Mouse (Mus musculus) G1E (cell line): ENCODE measurements around the gene 4933407L21Rik. TPM values are rescaled to one million over a fixed set of nuclear protein-coding genes. Genes with fewer than 3 reads are reported as not detected.

ENCODE experiments used
- ATAC-seq: 2 replicates; pipeline ENCODE4 v1.8.0; 2016; ENCODE audit warnings: mild to moderate bottlenecking; ENCODE audit not compliant: insufficient number of reproducible peaks, poor library complexity, low FRiP score, severe bottlenecking; ENCODE audit errors: extremely low read depth
- DNase-seq: peaks from one replicate; pipeline ENCODE4 v3.0.0; 2012; ENCODE audit warnings: low spot score
- H3K27me3 ChIP-seq: 2 replicates; pipeline ENCODE4 v1.6.1; 2012; ENCODE audit warnings: mild to moderate bottlenecking, low read length, inconsistent platforms; ENCODE audit not compliant: insufficient read depth
- H3K36me3 ChIP-seq: replicated peaks from 2 replicates; pipeline ENCODE3; 2012; ENCODE audit warnings: mild to moderate bottlenecking, inconsistent platforms
- H3K4me1 ChIP-seq: 2 replicates; pipeline ENCODE4 v1.6.1; 2012; ENCODE audit warnings: low read depth, low read length, inconsistent platforms, mixed read lengths; ENCODE audit not compliant: insufficient read depth
- H3K4me3 ChIP-seq: 2 replicates; pipeline ENCODE4 v1.5.1; 2012; ENCODE audit warnings: low read depth, mild to moderate bottlenecking, inconsistent platforms, low read length, moderate library complexity, mixed read lengths
- H3K9me3 ChIP-seq: replicated peaks from 2 replicates; pipeline ENCODE4 v1.6.1; 2012; ENCODE audit warnings: inconsistent platforms
- CTCF ChIP-seq: IDR thresholded peaks from 2 replicates; pipeline ENCODE4 v1.5.1; 2012; ENCODE audit warnings: low read depth, low read length, inconsistent platforms, mixed read lengths
- GATA1 ChIP-seq: IDR thresholded peaks from 2 replicates; pipeline ENCODE4 v1.6.1; 2012; ENCODE audit warnings: borderline replicate concordance, low read length, inconsistent platforms, mixed read lengths
- GATA2 ChIP-seq: IDR thresholded peaks from 2 replicates; pipeline ENCODE4 v1.6.1; 2012; ENCODE audit warnings: low read depth, low read length, inconsistent platforms, borderline replicate concordance
- POLR2AphosphoS5 ChIP-seq: IDR thresholded peaks from 2 replicates; pipeline ENCODE4 v1.6.1; 2012; ENCODE audit warnings: low read depth, low read length, inconsistent platforms; ENCODE audit not compliant: insufficient replicate concordance
- TAL1 ChIP-seq: conservative IDR thresholded peaks from 2 replicates; pipeline ENCODE4 v1.6.1; 2012; ENCODE audit warnings: low read depth, low read length, inconsistent platforms, mixed read lengths
- polyA plus RNA-seq: library from polyadenylated mRNA; stranded (reverse); fragments of >175 nt; gene quantifications from 2 replicates; pipeline ENCODE4 v1.2.3, GENCODE M21; 2012
- total RNA-seq, 2 experiments: library from RNA; stranded (forward) in 1 of 2; stranded (reverse) in 1 of 2; fragments of 200-1000 nt in 1 of 2; fragments of >200 nt in 1 of 2; fragmentation: Nextera tagmentation in 1 of 2; gene quantifications; 2 replicates each; pipeline ENCODE4 v1.2.3; 2014 to 2017

4933407L21Rik gene
- total and polyA plus RNA-seq, 3 experiments, result 0.05 TPM; not detected in 2

DNA sequence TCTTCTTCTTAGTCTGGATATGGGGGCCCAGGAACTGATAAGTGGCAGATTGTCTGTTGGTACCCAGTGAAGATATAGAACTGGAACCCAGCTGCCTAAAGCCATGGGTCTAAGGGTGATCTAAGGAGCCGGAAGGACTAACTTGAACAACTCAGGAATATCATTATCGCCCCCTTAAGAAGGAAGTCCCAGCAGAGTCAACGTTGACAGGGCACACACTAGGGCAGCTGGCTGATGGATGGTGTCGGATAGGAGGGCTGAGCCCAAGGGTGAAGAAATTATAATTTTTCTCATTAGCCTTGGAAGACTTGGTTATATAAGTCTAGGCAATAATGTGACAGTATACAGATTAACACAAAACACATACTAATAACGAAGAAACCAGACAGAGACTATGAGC, 32.2 kb upstream of the 4933407L21Rik start:
- TF ChIP-seq TAL1, result no peak
- no peak for TF ChIP-seq GATA1
- TF ChIP-seq CTCF, result no peak
- no peak for TF ChIP-seq POLR2AphosphoS5
- Histone ChIP-seq H3K4me3 (peak overlapping the region; percentile 75; the same call in 1 of the 2 replicates), H3K4me1 (peaks cover 66% of the 10 kb centered on the region), H3K36me3 (peaks cover 18% of the 10 kb centered on the region), H3K27me3 (peaks cover under 1% of the 10 kb centered on the region; the same call in 1 of the 2 replicates), H3K9me3 (peaks cover 5% of the 10 kb centered on the region)
- DNase-seq, result no peak
- no peak for ATAC-seq

DNA sequence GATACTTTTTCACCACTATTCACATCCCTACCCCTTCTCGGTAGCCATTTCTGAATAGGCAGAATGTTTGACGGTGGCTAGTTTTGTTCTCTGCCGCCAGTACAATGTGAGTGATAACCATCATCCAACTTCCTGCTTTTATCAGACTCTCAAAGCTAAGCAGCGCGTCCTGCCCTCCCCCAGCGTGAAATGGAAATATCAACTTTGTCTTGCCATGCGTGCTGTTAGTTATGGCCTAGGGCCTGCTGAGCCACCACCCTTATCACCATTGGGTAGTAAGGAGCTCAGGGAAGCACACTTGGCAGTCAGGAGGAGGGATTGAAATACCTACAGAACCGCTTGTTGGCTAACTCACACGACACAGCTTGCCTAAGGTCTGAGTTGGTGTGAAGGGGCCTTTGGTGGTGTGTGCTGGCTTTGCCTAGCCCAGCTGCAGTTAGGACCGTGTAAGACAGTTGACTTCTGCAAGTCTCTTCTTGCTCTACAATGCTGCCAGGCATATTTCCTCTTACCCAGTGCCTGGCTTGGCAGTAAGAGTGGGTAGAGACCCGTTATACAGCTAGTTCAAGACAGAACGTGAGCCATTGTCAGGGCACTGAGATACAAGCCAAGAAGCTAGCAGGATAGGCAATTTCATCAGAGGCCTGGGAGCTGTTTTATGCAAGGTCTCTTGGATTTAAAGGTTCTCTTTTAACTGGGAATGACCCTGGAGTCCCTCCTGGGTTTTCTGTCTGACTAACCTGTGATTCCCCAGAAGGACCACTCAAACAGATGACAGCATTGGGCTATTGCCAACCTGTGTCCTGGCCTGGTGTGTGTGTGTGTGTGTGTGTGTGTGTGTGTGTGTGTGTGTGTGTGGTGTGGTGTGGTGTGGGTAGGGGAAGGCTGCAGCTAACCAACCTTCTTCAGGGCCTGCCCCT, 31.2 kb upstream of the 4933407L21Rik start:
- ATAC-seq (peak; percentile 76), DNase-seq (peak; percentile 59)
- peaks cover 21% of the 10 kb centered on the region for H3K36me3 ChIP-seq
- H3K4me1 ChIP-seq, result peaks cover 75% of the 10 kb centered on the region
- H3K4me3 ChIP-seq, result peak overlapping the region; percentile 11; the same call in 1 of the 2 replicates
- TF ChIP-seq TAL1 (no peak), GATA2 (no peak), GATA1 (no peak), POLR2AphosphoS5 (no peak), CTCF (no peak)
- H3K9me3 ChIP-seq, result peaks cover 5% of the 10 kb centered on the region
- H3K27me3 ChIP-seq, result no peaks in the 10 kb centered on the region

DNA sequence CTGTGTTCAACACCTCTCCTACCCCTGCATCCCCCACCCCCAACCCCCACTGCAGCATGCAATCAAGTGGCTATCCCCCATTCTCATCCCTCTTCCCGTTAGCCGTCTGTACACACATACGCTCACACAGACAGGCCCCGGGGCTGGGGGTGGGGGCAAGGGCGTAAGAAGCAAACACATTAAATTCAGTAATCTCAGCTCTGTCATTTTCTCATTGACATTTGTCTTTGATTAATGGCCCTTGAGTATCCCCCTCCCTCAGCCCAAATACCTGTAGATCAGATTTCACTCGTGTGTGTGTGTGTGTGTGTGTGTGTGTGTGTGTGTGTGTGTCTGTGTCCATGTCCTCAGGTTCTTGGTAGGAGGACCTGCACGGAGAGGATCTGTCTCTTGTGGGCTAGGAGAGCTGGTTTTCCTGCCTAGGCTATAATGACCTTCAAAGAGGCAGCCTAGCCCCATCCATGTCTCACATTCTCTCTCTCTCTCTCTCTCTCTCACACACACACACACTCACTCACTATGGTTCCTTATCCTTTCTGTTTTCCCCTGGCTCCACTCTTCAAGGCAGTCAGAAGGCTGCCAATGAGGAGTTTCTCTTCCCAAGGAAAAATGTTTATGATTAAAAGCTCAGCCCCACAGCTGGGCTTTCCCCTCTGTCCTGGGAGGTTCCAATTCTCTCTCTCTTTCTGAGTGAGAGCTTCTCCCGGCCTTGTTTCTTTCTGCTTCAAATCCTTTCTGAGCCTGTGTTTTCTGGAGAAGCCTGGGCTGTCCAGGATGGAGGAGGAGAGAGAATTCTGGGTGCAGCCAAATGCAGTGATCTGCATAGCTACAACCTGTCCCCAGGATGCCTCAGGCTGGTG, 30.2 kb upstream of the 4933407L21Rik start:
- no peak for ATAC-seq
- DNase-seq, result no peak
- Histone ChIP-seq H3K27me3 (no peaks in the 10 kb centered on the region), H3K9me3 (0 out of 2 replicates have a peak, but pooled peaks cover 2% of the 10 kb centered on the region), H3K4me1 (peaks cover 78% of the 10 kb centered on the region), H3K36me3 (peaks cover 30% of the 10 kb centered on the region), H3K4me3 (no peak overlapping the region)
- TF ChIP-seq POLR2AphosphoS5 (no peak), GATA1 (no peak), TAL1 (no peak), GATA2 (no peak), CTCF (no peak)

DNA sequence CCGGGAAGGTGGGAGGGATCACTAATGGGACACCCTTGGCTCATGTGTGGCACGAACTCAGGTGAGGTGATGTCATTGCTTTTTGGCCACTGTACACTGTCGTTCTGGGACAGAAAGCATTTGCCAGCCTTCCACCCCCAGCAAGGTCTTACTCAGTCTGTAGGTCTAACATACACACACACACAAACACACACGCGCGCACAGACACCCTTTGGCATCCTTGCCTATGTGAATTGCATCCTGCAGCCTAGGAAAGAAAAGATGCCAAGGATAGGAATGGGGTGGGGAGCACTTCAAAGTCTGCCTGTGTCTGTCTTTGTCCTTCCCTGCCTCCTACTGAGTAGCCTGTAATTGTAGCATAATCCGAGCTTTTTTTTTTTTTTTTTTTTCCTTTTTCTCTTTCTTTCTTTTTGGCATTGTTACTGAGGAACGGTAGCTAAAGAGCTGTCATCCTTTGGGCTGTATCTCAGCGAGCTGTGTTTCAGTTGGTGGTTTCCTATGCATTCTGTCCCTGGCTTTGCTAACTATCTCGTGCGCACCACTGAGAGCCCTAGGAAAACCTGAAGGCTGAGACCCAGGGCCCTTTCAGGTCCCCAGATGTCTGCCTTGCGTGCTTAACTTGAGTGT, 29.4 kb upstream of the 4933407L21Rik start:
- TF ChIP-seq TAL1 (no peak), CTCF (no peak), GATA1 (no peak), POLR2AphosphoS5 (no peak), GATA2 (no peak)
- H3K9me3 ChIP-seq, result no peaks in the 10 kb centered on the region
- peaks cover 77% of the 10 kb centered on the region for H3K4me1 ChIP-seq
- peaks cover 38% of the 10 kb centered on the region for H3K36me3 ChIP-seq
- no peak overlapping the region for H3K4me3 ChIP-seq
- DNase-seq (no peak), ATAC-seq (no peak)
- no peaks in the 10 kb centered on the region for H3K27me3 ChIP-seq

DNA sequence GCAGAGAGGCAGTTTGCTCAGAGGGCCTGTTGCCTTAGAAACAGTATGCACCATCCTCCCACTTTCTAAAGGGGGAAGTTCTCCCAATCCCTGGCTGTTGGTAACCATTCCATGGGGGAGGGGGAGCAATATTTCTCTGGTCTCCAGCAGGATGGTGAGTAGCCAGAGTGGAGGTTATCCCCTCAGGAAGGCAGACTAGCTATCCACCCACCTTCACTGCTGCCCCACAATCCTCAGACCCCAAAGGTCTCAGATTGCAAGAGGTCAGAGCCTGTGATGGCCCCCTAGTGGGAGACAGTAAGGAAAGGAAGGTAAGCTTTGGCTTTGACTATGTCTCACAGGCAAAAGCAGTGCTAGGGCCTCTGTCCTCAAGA, 28.9 kb upstream of the 4933407L21Rik start:
- H3K36me3 ChIP-seq, result peaks cover 43% of the 10 kb centered on the region
- TF ChIP-seq GATA2 (no peak), GATA1 (no peak), POLR2AphosphoS5 (no peak), TAL1 (no peak), CTCF (no peak)
- ATAC-seq (no peak), DNase-seq (no peak)
- peaks cover 73% of the 10 kb centered on the region for H3K4me1 ChIP-seq
- no peaks in the 10 kb centered on the region for H3K27me3 ChIP-seq
- no peaks in the 10 kb centered on the region for H3K9me3 ChIP-seq
- no peak overlapping the region for H3K4me3 ChIP-seq
